Mouse (Mus musculus): ENCODE results near the gene Alg2.

Gene Alg2

DNA sequence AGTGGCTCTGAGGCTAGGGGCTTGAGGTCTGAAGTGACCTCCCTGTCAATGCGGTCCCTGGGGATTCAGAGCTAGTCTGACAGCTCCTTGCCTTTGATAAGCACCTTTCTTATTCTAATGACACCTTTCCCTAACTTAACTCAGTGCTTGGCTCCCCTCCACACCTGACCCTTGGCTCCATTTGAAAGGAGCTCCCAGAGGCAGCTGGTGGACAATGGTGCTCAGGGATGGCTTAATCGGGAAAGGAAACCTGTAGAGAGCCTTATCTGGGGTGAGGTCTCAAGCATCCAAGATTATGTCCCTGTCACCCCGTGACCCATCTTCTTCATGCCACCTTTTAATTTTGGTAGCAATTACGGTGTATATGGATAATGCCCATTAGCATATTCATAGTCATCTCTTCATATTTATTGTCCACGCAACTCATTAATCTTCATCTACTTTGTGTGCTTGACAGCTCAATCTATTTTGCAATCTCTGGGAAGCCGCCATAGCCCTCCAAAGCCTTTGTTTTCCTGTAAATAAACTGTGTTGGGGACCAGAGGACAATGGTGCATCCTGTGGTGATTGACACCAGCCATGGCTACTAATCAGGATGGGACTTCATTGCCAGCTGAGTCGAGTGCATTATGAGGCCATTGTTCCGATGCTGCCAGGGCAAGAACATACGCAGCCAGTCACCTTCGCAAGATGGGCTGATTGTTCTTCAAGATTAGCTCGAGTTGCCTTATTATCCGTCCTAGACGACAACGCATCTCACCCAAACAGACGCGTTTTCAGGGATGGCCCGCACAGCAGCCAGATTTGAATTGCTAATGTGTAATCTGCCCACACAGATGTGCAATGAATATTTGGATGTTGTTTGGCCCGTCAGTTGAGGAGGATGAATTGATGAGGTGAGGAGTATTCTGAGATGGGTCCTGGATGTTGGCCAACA is 24.3 kb downstream of the Alg2 start:
- DNase-seq (ENCODE audit: low read depth, low spot score), result no peak

DNA sequence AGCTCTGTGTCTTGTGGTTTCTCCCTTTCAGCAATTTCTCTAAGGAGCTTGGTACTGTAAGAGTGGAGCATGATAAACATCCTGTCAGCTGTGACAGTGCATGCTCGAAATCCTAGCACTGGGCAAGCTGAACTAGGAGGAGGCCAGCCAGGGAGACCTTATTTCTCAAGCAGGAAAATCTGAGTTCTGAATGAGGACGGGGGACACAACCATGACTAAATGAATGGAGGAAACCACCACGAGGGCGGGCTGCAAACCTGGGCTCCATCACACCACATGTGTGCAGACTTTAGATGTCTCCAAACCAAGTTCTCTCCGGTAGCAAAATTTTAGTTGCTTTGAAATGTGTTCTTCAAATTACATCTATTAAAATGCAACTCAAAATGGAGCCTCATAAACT is 25.0 kb downstream of the Alg2 start:
- DNase-seq (ENCODE audit: low read depth, low spot score), result no peak

DNA sequence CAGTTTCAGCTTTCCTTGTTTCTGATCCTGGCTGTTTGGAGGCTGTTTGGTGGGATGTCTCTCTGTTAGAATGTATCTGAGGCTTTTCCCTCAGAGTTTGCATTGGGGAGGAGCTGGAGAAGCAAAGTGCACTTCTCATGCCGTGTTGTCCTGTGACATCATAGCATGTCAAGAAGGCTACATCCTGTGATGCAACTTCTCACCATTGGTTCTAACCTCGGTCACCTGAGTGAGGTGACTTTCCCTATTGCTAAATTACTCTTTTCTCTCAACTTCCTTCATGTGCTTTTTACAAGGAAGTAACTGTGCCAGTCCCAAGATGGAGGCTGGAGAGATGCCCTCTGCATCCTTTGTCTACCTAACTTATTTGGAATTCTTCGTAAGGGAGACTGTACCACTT is 25.6 kb downstream of the Alg2 start:
- no peak for DNase-seq (ENCODE audit: low read depth, low spot score)

DNA sequence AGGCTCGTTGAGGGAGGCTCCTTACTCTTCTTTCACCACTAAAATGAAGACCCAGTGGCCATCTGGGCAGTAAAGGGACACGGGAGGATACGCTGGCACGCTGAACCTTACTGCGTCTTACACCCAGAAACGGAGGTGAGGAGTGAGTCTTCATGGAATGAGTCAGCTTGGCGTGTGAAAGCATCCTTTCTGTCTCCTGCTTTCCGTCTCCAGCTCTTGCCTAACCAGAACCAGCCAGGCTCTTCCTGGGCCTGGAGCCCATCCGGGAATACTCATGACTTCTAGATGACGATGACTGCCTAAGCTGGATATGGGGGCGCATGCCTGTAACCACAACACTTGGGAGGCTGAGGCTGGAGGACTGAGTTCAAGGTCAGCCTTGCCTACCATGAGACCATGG is 33.2 kb downstream of the Alg2 start:
- no peak for DNase-seq (ENCODE audit: low read depth, low spot score)

DNA sequence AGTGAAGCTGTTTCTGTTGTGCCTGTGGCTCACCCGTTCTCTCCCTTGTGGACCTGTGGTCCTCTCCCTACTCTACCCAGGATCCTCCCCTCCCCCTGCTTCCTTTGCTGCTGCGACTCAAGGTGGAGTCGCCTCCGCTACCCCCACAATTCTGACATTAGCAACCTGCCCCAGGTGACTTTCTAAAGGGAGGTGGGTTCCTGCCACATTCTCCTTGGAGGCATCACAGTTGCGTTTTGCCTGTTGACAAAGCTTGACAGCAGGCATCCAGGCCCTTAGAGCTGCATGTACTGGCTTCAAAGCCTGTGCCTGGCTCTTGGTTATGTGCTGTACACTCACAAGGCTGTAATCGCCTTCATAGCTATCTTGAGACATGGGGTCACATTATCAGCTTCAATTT is 35.2 kb downstream of the Alg2 start:
- no peak for DNase-seq (ENCODE audit: low read depth, low spot score)

DNA sequence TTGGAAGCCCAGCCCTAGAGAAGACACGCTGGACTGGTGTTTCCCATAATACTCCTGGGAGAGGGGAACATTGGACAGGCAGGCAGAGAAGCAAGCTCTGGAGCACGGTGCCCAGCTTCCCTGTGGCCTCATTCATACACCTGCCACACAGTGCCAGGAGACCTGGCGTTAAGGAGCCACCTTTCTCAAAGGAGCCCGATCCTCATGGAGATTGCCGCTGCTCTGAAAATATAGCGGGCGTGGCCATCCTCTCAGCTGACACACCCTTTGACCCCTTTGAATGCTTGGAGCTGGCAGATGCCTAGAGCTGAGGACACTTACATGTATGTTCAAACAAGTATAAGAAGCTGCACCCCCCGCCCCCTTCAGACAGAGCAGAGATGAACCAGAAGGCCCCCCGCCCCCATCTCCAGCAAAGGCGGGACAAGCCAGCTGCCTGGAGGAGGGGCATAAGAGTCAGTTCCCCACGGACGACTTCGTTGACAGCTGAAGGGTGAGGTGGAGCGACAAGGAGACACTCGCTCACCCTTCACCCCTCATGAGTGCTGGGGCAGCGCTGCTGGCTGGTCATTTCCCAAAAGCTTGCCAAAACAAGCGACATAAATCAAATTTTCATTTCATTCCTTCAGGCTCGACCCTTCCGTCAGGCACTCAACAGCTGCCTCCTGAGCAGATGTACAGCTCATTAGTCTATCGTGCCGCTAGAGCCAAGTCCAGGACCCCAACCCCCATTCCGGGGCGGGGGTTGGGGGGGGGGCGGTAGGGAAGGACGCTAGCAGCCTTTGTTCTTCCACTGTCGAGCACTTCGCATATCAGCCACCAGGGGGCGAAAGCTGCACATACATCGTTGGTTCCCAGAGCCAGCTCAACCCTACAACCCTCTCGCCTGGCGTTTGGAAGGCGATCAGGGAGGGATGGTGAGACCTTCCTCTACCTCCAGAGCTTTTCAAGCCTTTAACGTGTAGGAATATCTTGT is 36.5 kb downstream of the Alg2 start:
- peak; percentile 88 for DNase-seq (ENCODE audit: low read depth, low spot score)

DNA sequence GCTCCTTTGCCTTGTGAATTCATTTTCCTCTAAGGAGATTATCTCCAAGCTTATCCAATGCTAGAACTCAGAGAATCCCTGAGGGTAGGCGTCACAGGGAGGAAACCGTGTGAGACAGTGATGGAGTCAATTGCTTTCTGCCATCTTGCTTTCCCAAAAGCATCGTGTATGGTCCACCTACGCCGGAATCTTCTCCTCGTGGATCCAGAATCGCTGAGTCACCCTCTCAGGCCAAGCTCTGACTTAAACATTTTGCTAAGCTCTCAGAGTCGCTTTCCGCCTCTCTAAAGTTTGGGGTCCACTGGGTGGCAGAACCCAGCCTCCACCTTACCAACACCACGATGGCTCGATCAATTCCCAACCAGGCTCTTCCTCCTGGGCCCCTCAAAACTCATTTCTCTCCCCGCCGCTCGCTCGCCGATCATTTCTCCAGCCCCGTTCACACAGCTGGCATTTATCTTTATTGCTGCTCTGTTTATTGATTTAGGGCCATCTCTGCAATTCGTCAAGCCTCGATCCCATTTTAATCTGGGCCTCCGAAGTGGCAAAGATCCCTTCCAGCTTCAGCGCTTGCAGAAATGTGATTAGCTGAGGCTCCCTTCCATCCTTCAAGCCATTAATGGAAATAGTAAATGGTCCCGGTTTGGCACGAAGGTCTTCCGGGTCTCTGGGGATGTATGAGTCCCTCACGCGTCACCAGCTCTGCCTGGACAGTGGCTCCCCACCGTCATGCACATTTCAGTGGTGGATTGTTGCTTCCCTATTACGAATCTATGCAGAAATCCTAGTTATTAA is 38.4 kb downstream of the Alg2 start:
- no peak for DNase-seq (ENCODE audit: low read depth, low spot score)

DNA sequence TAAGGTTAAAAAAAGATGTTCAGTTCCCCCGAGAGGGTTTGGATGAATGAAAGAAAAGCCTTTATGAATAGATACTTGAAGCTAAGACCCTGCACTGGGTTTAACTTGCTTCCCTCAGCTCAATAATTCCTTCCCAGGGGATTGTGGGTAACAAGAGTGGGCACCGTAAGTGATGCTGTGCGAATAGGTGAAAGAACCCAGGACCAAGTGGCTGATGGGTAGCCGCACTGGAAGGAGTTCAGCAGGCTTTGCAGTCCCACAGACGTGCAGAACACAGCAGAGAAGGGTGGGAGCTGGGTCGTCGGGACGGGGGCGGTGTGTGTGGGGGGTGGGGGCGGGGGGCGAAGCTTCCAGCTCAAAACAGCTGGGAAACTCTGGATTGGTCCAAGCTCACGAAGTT is 39.0 kb downstream of the Alg2 start:
- DNase-seq (ENCODE audit: low read depth, low spot score), result no peak

DNA sequence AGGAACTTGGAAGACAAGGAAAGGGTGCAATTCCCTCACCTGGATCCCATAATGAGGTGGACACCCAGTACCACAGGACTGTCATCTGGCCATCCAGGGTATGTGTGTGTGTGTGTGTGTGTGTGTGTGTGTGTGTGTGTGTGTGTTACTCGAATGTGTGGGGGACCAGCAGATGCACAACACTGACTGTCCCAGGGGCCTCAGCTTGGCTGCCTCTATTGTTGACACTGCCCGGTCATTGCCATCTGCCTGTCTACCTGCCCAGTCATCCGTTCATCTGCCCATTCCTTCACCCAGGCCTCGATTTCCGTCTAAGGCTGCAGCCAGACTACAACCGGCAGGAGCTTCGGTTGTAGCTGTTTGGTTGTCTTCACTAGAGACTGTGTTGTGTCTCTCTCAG is 41.4 kb downstream of the Alg2 start:
- no peak for DNase-seq (ENCODE audit: low read depth, low spot score)

DNA sequence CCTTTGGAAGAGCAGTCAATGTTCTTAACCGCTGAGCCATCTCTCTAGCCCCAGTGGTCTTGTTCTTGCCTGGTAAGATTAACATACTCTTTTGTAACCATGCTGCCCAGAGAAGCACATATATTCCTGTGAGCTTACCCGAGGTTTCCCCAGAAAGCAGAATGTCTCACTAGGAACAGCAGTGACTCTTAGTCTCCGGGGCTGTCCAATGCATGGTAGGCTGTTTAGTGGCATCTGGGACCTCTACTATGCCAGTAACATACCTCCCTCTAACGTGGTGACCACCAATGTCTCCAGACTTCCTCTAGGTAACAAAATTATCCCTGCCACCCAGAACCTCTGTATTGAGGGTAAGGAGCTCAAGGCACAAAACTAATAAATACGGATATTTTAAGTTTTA is 43.1 kb downstream of the Alg2 start:
- DNase-seq (ENCODE audit: low read depth, low spot score), result no peak

DNA sequence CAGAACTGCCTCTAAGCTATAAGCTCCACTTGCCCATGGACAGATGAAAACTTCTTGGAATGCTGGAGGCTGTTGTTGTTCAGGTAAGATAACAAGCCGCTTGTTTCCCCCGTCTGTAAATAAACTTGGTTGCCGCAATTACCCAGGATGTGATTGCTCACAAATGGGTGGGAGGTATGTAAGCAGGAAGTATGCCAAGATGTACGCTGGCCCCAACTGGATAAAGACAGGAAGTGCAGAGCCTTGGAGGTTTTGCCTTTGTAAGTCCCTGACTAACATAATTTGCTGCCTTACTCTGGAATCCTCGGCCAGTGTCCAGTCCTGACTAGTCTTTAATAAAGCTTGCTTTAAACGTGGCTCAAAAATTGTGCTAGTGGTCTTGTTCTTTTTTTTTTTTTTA is 43.6 kb downstream of the Alg2 start:
- no peak for DNase-seq (ENCODE audit: low read depth, low spot score)

DNA sequence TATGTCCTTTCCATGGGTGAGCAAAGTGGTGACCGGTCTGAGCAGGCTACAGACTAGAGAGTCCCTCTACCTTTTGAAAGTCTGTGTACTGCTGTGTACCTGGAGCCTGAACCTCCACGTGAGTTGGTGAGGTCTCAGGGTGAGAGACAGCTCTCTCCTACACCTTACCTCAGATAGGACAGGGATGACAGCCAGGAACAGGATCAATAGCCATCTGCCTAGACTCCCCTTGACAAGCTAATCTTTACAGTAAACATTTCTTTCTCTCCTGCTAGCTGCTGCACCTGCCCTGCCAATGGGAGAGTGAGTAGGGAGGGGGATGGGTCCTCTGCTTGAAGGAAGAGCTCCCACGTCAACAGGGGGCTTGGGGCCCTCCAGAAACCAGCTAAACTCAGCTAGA is 46.5 kb downstream of the Alg2 start:
- DNase-seq (ENCODE audit: low read depth, low spot score), result no peak

DNA sequence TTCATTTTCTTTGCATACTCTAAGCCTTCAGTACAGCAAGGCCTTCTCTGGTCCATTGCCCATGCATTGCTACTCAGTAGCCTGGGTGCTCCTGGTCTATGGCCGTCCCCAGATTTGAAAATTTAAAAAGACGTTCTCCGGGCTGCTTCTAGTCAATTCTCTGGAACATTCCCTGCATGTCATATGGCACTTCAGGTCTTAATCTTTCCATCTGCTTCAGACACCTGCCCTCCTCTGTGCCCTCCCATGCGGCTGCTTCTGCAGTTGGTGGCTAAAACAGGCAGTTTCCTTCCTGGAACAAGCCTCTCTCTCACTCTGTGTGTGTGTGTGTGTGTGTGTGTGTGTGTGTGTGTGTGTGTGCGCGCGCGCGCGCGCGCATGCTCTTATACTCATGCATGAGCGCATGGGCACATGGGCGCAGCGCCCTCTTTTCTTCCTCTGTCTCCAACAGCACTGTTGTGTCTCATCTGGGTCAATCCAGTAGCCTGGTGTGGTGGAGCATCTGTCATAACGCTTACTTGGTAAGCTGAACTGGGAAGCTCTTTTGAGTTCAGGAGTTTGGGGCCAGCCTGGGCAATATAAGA is 48.8 kb downstream of the Alg2 start:
- peak; percentile 13 for DNase-seq (ENCODE audit: low read depth, low spot score)

DNA sequence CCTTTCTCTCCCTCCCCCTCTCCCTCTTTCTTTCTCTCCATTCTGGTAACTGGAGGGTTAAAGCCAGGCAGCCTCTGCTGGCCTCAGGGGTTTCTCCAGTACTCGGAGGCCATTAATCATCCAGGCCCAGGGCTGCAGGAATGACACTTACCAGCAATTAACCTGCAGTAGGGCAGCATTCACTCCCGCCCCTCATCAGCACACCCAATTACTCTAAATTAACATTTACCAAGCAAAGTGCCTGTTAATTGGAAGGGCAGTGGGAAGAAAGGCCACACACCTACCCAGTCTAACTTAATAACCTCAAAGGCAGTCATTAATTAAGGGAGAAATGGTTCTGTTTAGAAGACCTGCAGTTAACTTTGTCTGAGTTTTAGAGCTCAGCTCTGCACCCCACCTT is 49.8 kb downstream of the Alg2 start:
- DNase-seq (ENCODE audit: low read depth, low spot score), result no peak

DNA sequence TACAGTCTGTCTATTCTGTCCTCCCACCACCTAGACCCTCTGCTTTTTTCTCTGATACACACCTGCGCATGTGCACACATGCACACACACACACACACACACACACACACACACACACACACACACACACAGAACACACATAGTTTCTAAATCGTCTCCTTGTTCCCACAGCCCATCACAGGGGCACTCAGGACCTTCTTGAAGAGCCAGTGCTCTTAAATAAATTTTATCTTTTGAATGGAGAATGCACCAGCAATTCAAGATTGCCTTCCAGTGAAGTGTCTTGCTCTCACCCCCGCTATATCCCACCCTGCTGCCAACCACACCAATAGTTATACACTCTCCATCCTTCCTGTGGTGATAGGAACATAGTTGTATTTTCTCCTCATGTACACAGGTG is 51.2 kb downstream of the Alg2 start:
- DNase-seq (ENCODE audit: low read depth, low spot score), result no peak

DNA sequence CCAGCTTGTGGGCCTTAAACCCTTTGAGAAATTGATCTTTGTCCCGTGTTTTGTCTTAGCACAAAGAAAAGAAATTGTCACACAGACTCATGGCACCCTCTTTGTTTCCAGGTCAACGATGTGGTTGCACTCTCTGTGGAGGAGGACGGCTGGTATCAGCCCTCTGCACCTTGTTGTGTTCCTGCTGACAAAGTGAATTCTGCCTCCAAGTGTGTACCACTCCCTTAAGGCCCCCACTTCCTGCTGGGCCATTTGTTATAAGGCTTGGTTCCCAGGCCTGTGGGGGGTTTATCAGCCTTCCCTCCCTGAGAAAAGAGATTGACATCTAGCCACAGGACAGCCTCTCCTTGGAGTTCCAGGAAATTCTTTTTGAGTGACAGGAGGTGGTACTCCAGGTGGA is 51.9 kb downstream of the Alg2 start:
- no peak for DNase-seq (ENCODE audit: low read depth, low spot score)

DNA sequence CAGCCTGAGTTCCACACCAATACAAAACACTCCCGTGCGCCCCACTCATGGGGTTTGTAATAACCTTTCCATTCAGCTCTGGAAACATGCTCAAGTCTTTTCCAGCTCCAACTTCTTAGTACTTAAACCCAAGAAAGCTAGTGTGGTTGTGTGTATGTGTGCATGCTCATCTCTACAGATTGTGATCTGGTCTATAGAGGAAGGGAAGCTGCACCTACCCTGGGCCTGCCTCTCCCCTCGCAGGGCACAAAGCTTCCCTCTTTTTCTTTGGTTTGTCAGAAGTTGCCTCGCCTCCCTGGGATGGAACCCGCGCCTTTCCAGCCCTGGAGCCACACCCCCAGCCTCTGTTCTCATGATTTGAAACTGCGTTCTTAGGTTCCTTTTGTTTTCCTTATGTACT is 53.9 kb downstream of the Alg2 start:
- DNase-seq (ENCODE audit: low read depth, low spot score), result no peak

DNA sequence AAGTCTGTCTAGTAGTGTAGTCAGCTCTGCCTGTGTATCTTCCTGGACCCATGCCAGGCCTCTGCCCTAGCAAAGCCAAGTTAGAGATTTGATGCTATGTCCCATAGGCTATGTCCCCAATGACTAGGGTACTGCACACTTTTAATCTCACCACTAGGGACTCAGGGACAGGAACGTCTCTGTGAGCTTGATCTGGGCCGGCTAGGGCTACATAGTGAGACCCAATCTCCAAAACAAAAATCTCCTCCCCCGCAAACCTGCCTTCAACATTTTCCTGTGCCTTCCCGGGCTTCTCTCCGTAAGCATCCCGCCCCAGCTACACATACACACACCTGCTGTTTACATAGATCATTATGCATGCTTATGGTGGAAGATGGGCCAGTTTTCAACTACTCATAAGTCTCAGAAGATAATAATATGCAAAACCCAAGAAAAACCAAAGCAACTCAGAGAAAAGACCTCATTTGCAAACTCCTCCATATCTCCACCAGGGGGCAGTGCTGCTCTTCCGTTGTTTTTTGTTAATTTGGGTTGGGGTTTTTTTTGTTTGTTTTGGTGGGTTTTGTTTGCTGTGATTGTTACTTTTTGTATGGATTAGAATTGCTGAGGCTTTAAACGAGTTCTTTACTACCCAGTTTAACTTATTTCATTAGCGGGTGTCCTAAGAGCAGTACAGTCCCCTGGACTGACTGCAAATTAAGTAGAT is 54.7 kb downstream of the Alg2 start:
- DNase-seq (ENCODE audit: low read depth, low spot score), result peak; percentile 60

DNA sequence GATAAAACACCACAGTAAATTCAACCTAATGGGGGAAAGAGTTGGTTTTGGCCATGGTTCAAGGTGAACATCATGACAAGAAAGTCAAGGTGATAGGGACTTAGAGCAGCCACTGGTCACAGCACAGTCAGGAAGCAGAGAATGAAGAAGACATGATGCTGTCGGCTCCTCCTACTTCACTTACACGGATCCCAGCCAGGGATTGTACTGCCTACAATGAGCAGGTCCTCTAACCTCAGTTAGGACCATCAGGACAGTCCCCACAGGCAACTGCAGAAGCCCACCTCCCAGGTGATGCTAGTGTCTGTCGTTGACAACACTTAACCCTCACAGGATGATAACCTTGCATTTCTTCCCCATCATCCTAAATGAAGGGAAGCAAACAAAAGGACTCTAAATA is 56.3 kb downstream of the Alg2 start:
- no peak for DNase-seq (ENCODE audit: low read depth, low spot score)

All from CD4-positive, CD25-positive, alpha-beta regulatory T cell, adult 2 months (primary cell).